Mouse (Mus musculus): ENCODE measurements around the gene Eif4g2. TPM values are rescaled to one million over a fixed set of nuclear protein-coding genes. Genes with fewer than 3 reads are reported as not detected.

The Eif4g2 gene
- 5.8 and 14.7 TPM in 2 replicates for polyA plus RNA-seq (2012; rRNA removed; ENCODE audit: low replicate concordance)

GRCm38 (mm10) chr7:111082822-111083732 is at the start of gene Eif4g2:
Gene Eif4g2 (minus strand): TSS chr7:111083030.

GRCm38 (mm10) chr7:111028281-111029045 is 54.4 kb downstream of the Eif4g2 start, which contains the start of gene Ctr9:
Gene Ctr9 (plus strand): TSS chr7:111028951.

Other genes with a start within 250 kb of the Eif4g2 start
- gene Rnf141, start 238.6 kb downstream of the Eif4g2 start, polyA plus RNA-seq (2012; rRNA removed; ENCODE audit: low replicate concordance), result 7.7 and 8.3 TPM in 2 replicates
- gene Lyve1, start 219.8 kb downstream of the Eif4g2 start, polyA plus RNA-seq (2012; rRNA removed; ENCODE audit: low replicate concordance), result 2.6 and 6.2 TPM in 2 replicates
- 9.0 and 25.2 TPM in 2 replicates for gene Mrvi1, start 100.6 kb downstream of the Eif4g2 start, polyA plus RNA-seq (2012; rRNA removed; ENCODE audit: low replicate concordance)
- gene Ctr9, start 54.1 kb downstream of the Eif4g2 start, polyA plus RNA-seq (2012; rRNA removed; ENCODE audit: low replicate concordance), result 2.5 and 2.6 TPM in 2 replicates